Mouse (Mus musculus) neural tube, embryonic 12.5 days (tissue): ENCODE results near the gene Cfap97. TPM values are rescaled to one million over a fixed set of nuclear protein-coding genes. Genes with fewer than 3 reads are reported as not detected.

Experiments
- ATAC-seq: fragments of 200-750 bp; cut with Nextera tagmentation; 2 replicates; pipeline ENCODE4 v1.8.0; 2017; ENCODE audit warnings: low read depth, mild to moderate bottlenecking, moderate TSS enrichment, moderate library complexity; ENCODE audit not compliant: low FRiP score
- H3K27ac ChIP-seq: fragments of 300-500 bp; sonication (generic); 2 replicates; pipeline ENCODE4 v1.5.1; 2016
- H3K27me3 ChIP-seq: fragments of 300-500 bp; sonication (generic); replicated peaks from 2 replicates; pipeline ENCODE4 v1.6.1; 2016; ENCODE audit warnings: mild to moderate bottlenecking
- H3K36me3 ChIP-seq: fragments of 300-500 bp; sonication (generic); 2 replicates; pipeline ENCODE4 v1.6.1; 2016; ENCODE audit warnings: mild to moderate bottlenecking
- H3K4me1 ChIP-seq: fragments of 300-500 bp; sonication (generic); 2 replicates; pipeline ENCODE4 v1.6.1; 2016
- H3K4me2 ChIP-seq: fragments of 300-500 bp; sonication (generic); replicated peaks from 2 replicates; pipeline ENCODE4 v1.6.1; 2016; ENCODE audit warnings: mild to moderate bottlenecking
- H3K4me3 ChIP-seq: fragments of 300-500 bp; sonication (generic); 2 replicates; pipeline ENCODE4 v1.5.1; 2016
- H3K9ac ChIP-seq: fragments of 300-500 bp; sonication (generic); 2 replicates; pipeline ENCODE4 v1.6.1; 2016; ENCODE audit warnings: mild to moderate bottlenecking
- H3K9me3 ChIP-seq: fragments of 300-500 bp; sonication (generic); 2 replicates; pipeline ENCODE4 v1.6.1; 2016; ENCODE audit warnings: mild to moderate bottlenecking
- WGBS: fragments of 180-500 bp; shearing (Covaris S2); methylation state at CpG from one replicate; pipeline ENCODE4 v1.1.7; 2016; 5-methylcytosine and 5-hydroxymethylcytosine counted together
- polyA plus RNA-seq: library from polyadenylated mRNA; unstranded; fragments of >200 nt; fragmentation: Nextera tagmentation; extraction: Ambion mirVana; gene quantifications from 2 replicates; pipeline ENCODE4 v1.2.1, GENCODE M21; 2016

Gene Cfap97
- polyA plus RNA-seq, 1 experiment from 2014 or later: 21.2 TPM

GRCm38 (mm10) chr8:46140376-46141120, 11.0 kb upstream of the Cfap97 start:
- Histone ChIP-seq H3K9ac (no peak overlapping the region), H3K4me3 (no peak overlapping the region), H3K27me3 (no peaks in the 10 kb centered on the region), H3K4me2 (no peak overlapping the region), H3K9me3 (no peaks in the 10 kb centered on the region), H3K27ac (no peak overlapping the region), H3K36me3 (no peaks in the 10 kb centered on the region), H3K4me1 (no peaks in the 10 kb centered on the region)
- WGBS: 88% methylated on average over 9 of the region's 9 CpGs
- no peak for ATAC-seq

- no peak overlapping the region for H3K4me2 ChIP-seq
- no peaks in the 10 kb centered on the region for H3K4me1 ChIP-seq
- no peaks in the 10 kb centered on the region for H3K27me3 ChIP-seq
- H3K9ac ChIP-seq: no peak overlapping the region
- no peak overlapping the region for H3K27ac ChIP-seq
- no peak overlapping the region for H3K4me3 ChIP-seq
- H3K36me3 ChIP-seq: no peaks in the 10 kb centered on the region
- ATAC-seq: no peak
- H3K9me3 ChIP-seq: no peaks in the 10 kb centered on the region
- 92% methylated on average over 3 of the region's 3 CpGs for WGBS
Measured at GRCm38 (mm10) chr8:46141688-46142087, 9.9 kb upstream of the Cfap97 start.

GRCm38 (mm10) chr8:46142498-46143081, 9.0 kb upstream of the Cfap97 start:
- Histone ChIP-seq H3K36me3 (no peaks in the 10 kb centered on the region), H3K27me3 (no peaks in the 10 kb centered on the region), H3K9ac (no peak overlapping the region), H3K4me1 (no peaks in the 10 kb centered on the region), H3K4me2 (no peak overlapping the region), H3K27ac (no peak overlapping the region), H3K4me3 (no peak overlapping the region), H3K9me3 (no peaks in the 10 kb centered on the region)
- WGBS: 89% methylated on average over 4 of the region's 4 CpGs
- no peak for ATAC-seq

GRCm38 (mm10) chr8:46143470-46143869, 8.1 kb upstream of the Cfap97 start:
- H3K36me3 ChIP-seq: no peaks in the 10 kb centered on the region
- H3K27ac ChIP-seq: no peak overlapping the region
- no peak for ATAC-seq
- H3K27me3 ChIP-seq: no peaks in the 10 kb centered on the region
- no peaks in the 10 kb centered on the region for H3K4me1 ChIP-seq
- no peaks in the 10 kb centered on the region for H3K9me3 ChIP-seq
- no peak overlapping the region for H3K4me3 ChIP-seq
- no peak overlapping the region for H3K9ac ChIP-seq
- no peak overlapping the region for H3K4me2 ChIP-seq
- WGBS: 78% methylated on average over 5 of the region's 5 CpGs

GRCm38 (mm10) chr8:46143924-46144323, 7.6 kb upstream of the Cfap97 start:
- H3K9me3 ChIP-seq: no peaks in the 10 kb centered on the region
- H3K27ac ChIP-seq: no peak overlapping the region
- H3K4me3 ChIP-seq: no peak overlapping the region
- no peaks in the 10 kb centered on the region for H3K4me1 ChIP-seq
- H3K4me2 ChIP-seq: no peak overlapping the region
- no peak for ATAC-seq
- no peaks in the 10 kb centered on the region for H3K36me3 ChIP-seq
- WGBS: 55% methylated on average over 1 of the region's 1 CpGs
- H3K27me3 ChIP-seq: no peaks in the 10 kb centered on the region
- H3K9ac ChIP-seq: no peak overlapping the region

- H3K27ac ChIP-seq: no peak overlapping the region
- no peak for ATAC-seq
- H3K9ac ChIP-seq: no peak overlapping the region
- no peaks in the 10 kb centered on the region for H3K9me3 ChIP-seq
- H3K4me3 ChIP-seq: no peak overlapping the region
- no peaks in the 10 kb centered on the region for H3K27me3 ChIP-seq
- no peaks in the 10 kb centered on the region for H3K36me3 ChIP-seq
- H3K4me1 ChIP-seq: peaks cover 6% of the 10 kb centered on the region
- no peak overlapping the region for H3K4me2 ChIP-seq
- 49% methylated on average over 3 of the region's 3 CpGs for WGBS
Measured at GRCm38 (mm10) chr8:46146173-46146572, 5.4 kb upstream of the Cfap97 start.

GRCm38 (mm10) chr8:46149306-46149705, 2.3 kb upstream of the Cfap97 start:
- H3K4me3 ChIP-seq: no peak overlapping the region
- H3K36me3 ChIP-seq: no peaks in the 10 kb centered on the region
- WGBS: 80% methylated on average over 6 of the region's 6 CpGs

GRCm38 (mm10) chr8:46149782-46150181, 1.8 kb upstream of the Cfap97 start:
- 76% methylated on average over 9 of the region's 9 CpGs for WGBS
- H3K4me1 ChIP-seq: peaks cover 7% of the 10 kb centered on the region
- H3K27me3 ChIP-seq: no peaks in the 10 kb centered on the region
- no peaks in the 10 kb centered on the region for H3K9me3 ChIP-seq
- H3K9ac ChIP-seq: no peak overlapping the region
- H3K27ac ChIP-seq: no peak overlapping the region
- no peak overlapping the region for H3K4me2 ChIP-seq
- no peak for ATAC-seq
- H3K36me3 ChIP-seq: no peaks in the 10 kb centered on the region
- no peak overlapping the region for H3K4me3 ChIP-seq

More at GRCm38 (mm10) chr8:46149306-46149705, 2.3 kb upstream of the Cfap97 start:
- no peak for ATAC-seq
- Histone ChIP-seq H3K9me3 (no peaks in the 10 kb centered on the region), H3K4me1 (peaks cover 7% of the 10 kb centered on the region), H3K4me2 (no peak overlapping the region), H3K9ac (no peak overlapping the region), H3K27me3 (no peaks in the 10 kb centered on the region), H3K27ac (no peak overlapping the region)

- Histone ChIP-seq H3K27me3 (no peaks in the 10 kb centered on the region), H3K4me3 (peak within 1 kb of the TSS; percentile 87), H3K36me3 (no peaks in the 10 kb centered on the region), H3K27ac (peak within 1 kb of the TSS; percentile 46; the same call in 1 of the 2 replicates), H3K4me2 (peak within 1 kb of the TSS; percentile 89), H3K9me3 (no peaks in the 10 kb centered on the region), H3K4me1 (peaks cover 7% of the 10 kb centered on the region), H3K9ac (peak within 1 kb of the TSS; percentile 87)
- 2% methylated on average over 84 of the region's 103 CpGs for WGBS
- peak; percentile 88 for ATAC-seq
Measured at GRCm38 (mm10) chr8:46152064-46153031, 777 bp downstream of the Cfap97 start, which contains the start of gene Snx25. Snx25 (minus strand) TSS chr8:46152159.

GRCm38 (mm10) chr8:46153042-46153441, 1.5 kb downstream of the Cfap97 start:
- 40% methylated on average over 2 of the region's 2 CpGs for WGBS
- Histone ChIP-seq H3K4me3 (no peak overlapping the region), H3K36me3 (peaks cover 2% of the 10 kb centered on the region; the same call in 1 of the 2 replicates), H3K27me3 (no peaks in the 10 kb centered on the region), H3K27ac (no peak overlapping the region), H3K9ac (no peak overlapping the region), H3K4me2 (peak overlapping the region; percentile 89; the same call in 1 of the 2 replicates), H3K4me1 (peaks cover 7% of the 10 kb centered on the region), H3K9me3 (no peaks in the 10 kb centered on the region)
- ATAC-seq: no peak

GRCm38 (mm10) chr8:46162953-46163869, 11.6 kb downstream of the Cfap97 start:
- peak overlapping the region; percentile 81 for H3K9ac ChIP-seq
- peak overlapping the region; percentile 67 for H3K4me2 ChIP-seq
- H3K36me3 ChIP-seq: no peaks in the 10 kb centered on the region
- H3K27me3 ChIP-seq: no peaks in the 10 kb centered on the region
- H3K4me3 ChIP-seq: peak overlapping the region; percentile 69
- 0 out of 2 replicates have a peak, but pooled peaks cover 3% of the 10 kb centered on the region for H3K9me3 ChIP-seq
- peak overlapping the region; percentile 72; the same call in 1 of the 2 replicates for H3K27ac ChIP-seq
- peaks cover 5% of the 10 kb centered on the region; the same call in 1 of the 2 replicates for H3K4me1 ChIP-seq
- peak; percentile 98 for ATAC-seq
- WGBS: 2% methylated on average over 77 of the region's 77 CpGs
